Mouse (Mus musculus) hindbrain, embryonic 15.5 days (tissue): ENCODE results near the gene Ankrd34a. TPM values are rescaled to one million over a fixed set of nuclear protein-coding genes. Genes with fewer than 3 reads are reported as not detected.

Experiments used
- ATAC-seq: fragments of 200-750 bp; cut with Nextera tagmentation; 2 replicates; pipeline ENCODE4 v1.8.0; 2017; ENCODE audit warnings: low read depth, moderate number of reproducible peaks, moderate TSS enrichment; ENCODE audit not compliant: low FRiP score
- H3K27ac ChIP-seq: fragments of 300-500 bp; sonication (generic); replicated peaks from 2 replicates; pipeline ENCODE4 v1.5.1; 2015; ENCODE audit warnings: mild to moderate bottlenecking, inconsistent platforms
- H3K27me3 ChIP-seq: fragments of 300-500 bp; sonication (generic); 2 replicates; pipeline ENCODE4 v1.6.1; 2015; ENCODE audit warnings: control low read depth, inconsistent platforms
- H3K36me3 ChIP-seq: fragments of 300-500 bp; sonication (generic); 2 replicates; pipeline ENCODE4 v1.6.1; 2015; ENCODE audit warnings: control low read depth, inconsistent platforms
- H3K4me1 ChIP-seq: fragments of 300-500 bp; sonication (generic); replicated peaks from 2 replicates; pipeline ENCODE4 v1.6.1; 2015; ENCODE audit warnings: control low read depth, inconsistent platforms
- H3K4me2 ChIP-seq: fragments of 300-500 bp; sonication (generic); 2 replicates; pipeline ENCODE4 v1.6.1; 2015; ENCODE audit warnings: moderate library complexity, mild to moderate bottlenecking, inconsistent platforms
- H3K4me3 ChIP-seq: fragments of 300-500 bp; sonication (generic); 2 replicates; pipeline ENCODE4 v1.5.1; 2015; ENCODE audit warnings: mild to moderate bottlenecking, inconsistent platforms
- H3K9ac ChIP-seq: fragments of 300-500 bp; sonication (generic); 2 replicates; pipeline ENCODE4 v1.6.1; 2015; ENCODE audit warnings: inconsistent platforms
- H3K9me3 ChIP-seq: fragments of 300-500 bp; sonication (generic); 2 replicates; pipeline ENCODE4 v1.6.1; 2016; ENCODE audit warnings: control low read depth, inconsistent platforms
- WGBS: fragments of 180-500 bp; shearing (Covaris S2); methylation state at CpG from one replicate; pipeline ENCODE4 v1.1.7; 2015; 5-methylcytosine and 5-hydroxymethylcytosine counted together
- polyA plus RNA-seq: library from polyadenylated mRNA; unstranded; fragments of >200 nt; fragmentation: Nextera tagmentation; extraction: Ambion mirVana; gene quantifications from 2 replicates; pipeline ENCODE4 v1.2.1, GENCODE M21; 2015

Ankrd34a gene
- polyA plus RNA-seq, 1 experiment from 2014 or later = 19.9 TPM

GRCm38 (mm10) chr3:96590657-96591056, 5.8 kb upstream of the Ankrd34a start:
- H3K9me3 ChIP-seq = no peaks in the 10 kb centered on the region
- H3K27me3 ChIP-seq = no peaks in the 10 kb centered on the region
- no peak overlapping the region for H3K9ac ChIP-seq
- H3K36me3 ChIP-seq = no peaks in the 10 kb centered on the region
- H3K4me2 ChIP-seq = no peak overlapping the region
- H3K4me3 ChIP-seq = no peak overlapping the region
- H3K27ac ChIP-seq = no peak overlapping the region
- peaks cover 18% of the 10 kb centered on the region for H3K4me1 ChIP-seq
- no peak for ATAC-seq
- WGBS = 84% methylated on average over 4 of the region's 4 CpGs

GRCm38 (mm10) chr3:96593374-96593773, 3.1 kb upstream of the Ankrd34a start:
- Histone ChIP-seq H3K27me3 (no peaks in the 10 kb centered on the region), H3K9me3 (no peaks in the 10 kb centered on the region), H3K4me2 (peak overlapping the region; percentile 77), H3K4me3 (peak overlapping the region; percentile 72), H3K36me3 (no peaks in the 10 kb centered on the region), H3K27ac (peak overlapping the region; percentile 86), H3K4me1 (peaks cover 44% of the 10 kb centered on the region), H3K9ac (peak overlapping the region; percentile 67)
- ATAC-seq = no peak
- WGBS = under 1% methylated on average over 10 of the region's 10 CpGs

GRCm38 (mm10) chr3:96593790-96594560, 2.5 kb upstream of the Ankrd34a start, which contains the start of gene Polr3gl:
TSS of gene Polr3gl (minus strand) at chr3:96594181.
- Histone ChIP-seq H3K4me2 (peak within 1 kb of the TSS; percentile 77), H3K27ac (peak within 1 kb of the TSS; percentile 86), H3K27me3 (no peaks in the 10 kb centered on the region), H3K9me3 (no peaks in the 10 kb centered on the region), H3K9ac (peak within 1 kb of the TSS; percentile 67), H3K4me1 (peaks cover 50% of the 10 kb centered on the region), H3K36me3 (no peaks in the 10 kb centered on the region), H3K4me3 (peak within 1 kb of the TSS; percentile 72)
- ATAC-seq = peak; percentile 86
- under 1% methylated on average over 35 of the region's 38 CpGs for WGBS

GRCm38 (mm10) chr3:96594851-96595250, 1.6 kb upstream of the Ankrd34a start:
- Histone ChIP-seq H3K27me3 (no peaks in the 10 kb centered on the region), H3K27ac (no peak overlapping the region), H3K36me3 (no peaks in the 10 kb centered on the region), H3K4me2 (no peak overlapping the region), H3K4me3 (no peak overlapping the region), H3K9me3 (no peaks in the 10 kb centered on the region), H3K4me1 (peaks cover 59% of the 10 kb centered on the region), H3K9ac (no peak overlapping the region)
- WGBS = 80% methylated on average over 5 of the region's 5 CpGs
- ATAC-seq = no peak

GRCm38 (mm10) chr3:96595661-96596060, 775 bp upstream of the Ankrd34a start:
- 23% methylated on average over 6 of the region's 6 CpGs for WGBS
- no peaks in the 10 kb centered on the region for H3K27me3 ChIP-seq
- peak overlapping the region; percentile 99 for H3K4me2 ChIP-seq
- peak overlapping the region; percentile 52 for H3K4me3 ChIP-seq
- ATAC-seq = no peak
- peak overlapping the region; percentile 75 for H3K27ac ChIP-seq
- no peaks in the 10 kb centered on the region for H3K9me3 ChIP-seq
- peak overlapping the region; percentile 70; the same call in 1 of the 2 replicates for H3K9ac ChIP-seq
- H3K4me1 ChIP-seq = peaks cover 67% of the 10 kb centered on the region
- H3K36me3 ChIP-seq = no peaks in the 10 kb centered on the region

GRCm38 (mm10) chr3:96596855-96597254, 419 bp downstream of the Ankrd34a start:
- H3K4me1 ChIP-seq = peaks cover 71% of the 10 kb centered on the region
- no peaks in the 10 kb centered on the region for H3K27me3 ChIP-seq
- H3K4me2 ChIP-seq = peak overlapping the region; percentile 99
- no peaks in the 10 kb centered on the region for H3K9me3 ChIP-seq
- peak overlapping the region; percentile 52 for H3K4me3 ChIP-seq
- no peaks in the 10 kb centered on the region for H3K36me3 ChIP-seq
- peak overlapping the region; percentile 75 for H3K27ac ChIP-seq
- 0% methylated on average over 10 of the region's 12 CpGs for WGBS
- H3K9ac ChIP-seq = peak overlapping the region; percentile 70
- no peak for ATAC-seq

GRCm38 (mm10) chr3:96597435-96597891, 1.0 kb downstream of the Ankrd34a start:
- Histone ChIP-seq H3K36me3 (no peaks in the 10 kb centered on the region), H3K4me2 (peak overlapping the region; percentile 99), H3K9ac (peak overlapping the region; percentile 70), H3K9me3 (no peaks in the 10 kb centered on the region), H3K27me3 (no peaks in the 10 kb centered on the region), H3K4me3 (peak overlapping the region; percentile 52), H3K4me1 (peaks cover 75% of the 10 kb centered on the region), H3K27ac (peak overlapping the region; percentile 75)
- no peak for ATAC-seq
- WGBS = under 1% methylated on average over 40 of the region's 40 CpGs

GRCm38 (mm10) chr3:96598156-96599068, 2.0 kb downstream of the Ankrd34a start:
- Histone ChIP-seq H3K36me3 (no peaks in the 10 kb centered on the region), H3K4me3 (peak overlapping the region; percentile 52), H3K9me3 (no peaks in the 10 kb centered on the region), H3K9ac (peak overlapping the region; percentile 70), H3K27ac (peak overlapping the region; percentile 75), H3K27me3 (no peaks in the 10 kb centered on the region), H3K4me2 (peak overlapping the region; percentile 99), H3K4me1 (peaks cover 75% of the 10 kb centered on the region)
- ATAC-seq = no peak
- 3% methylated on average over 53 of the region's 54 CpGs for whole genome bisulfite sequencing

- Histone ChIP-seq H3K27me3 (no peaks in the 10 kb centered on the region), H3K27ac (no peak overlapping the region), H3K4me2 (peak overlapping the region; percentile 99), H3K4me3 (peak overlapping the region; percentile 52), H3K9ac (0 out of 2 replicates have a peak overlapping the region, but pooled peaks have one; percentile 6), H3K9me3 (no peaks in the 10 kb centered on the region), H3K4me1 (peaks cover 81% of the 10 kb centered on the region), H3K36me3 (no peaks in the 10 kb centered on the region)
- ATAC-seq = no peak
- 46% methylated on average over 8 of the region's 8 CpGs for WGBS
Measured at GRCm38 (mm10) chr3:96599069-96599393, 2.6 kb downstream of the Ankrd34a start.

- 73% methylated on average over 3 of the region's 3 CpGs for WGBS
- Histone ChIP-seq H3K27ac (no peak overlapping the region), H3K36me3 (no peaks in the 10 kb centered on the region), H3K9ac (0 out of 2 replicates have a peak overlapping the region, but pooled peaks have one; percentile 6), H3K9me3 (no peaks in the 10 kb centered on the region), H3K4me3 (peak overlapping the region; percentile 52; the same call in 1 of the 2 replicates), H3K4me1 (peaks cover 85% of the 10 kb centered on the region), H3K4me2 (peak overlapping the region; percentile 99), H3K27me3 (no peaks in the 10 kb centered on the region)
- ATAC-seq = no peak
Measured at GRCm38 (mm10) chr3:96599411-96599810, 3.0 kb downstream of the Ankrd34a start.

- Histone ChIP-seq H3K4me2 (peak within 1 kb of the TSS; percentile 70), H3K27ac (peak within 1 kb of the TSS; percentile 97), H3K36me3 (no peaks in the 10 kb centered on the region), H3K9ac (peak within 1 kb of the TSS; percentile 89), H3K27me3 (no peaks in the 10 kb centered on the region), H3K4me3 (peak within 1 kb of the TSS; percentile 86), H3K9me3 (no peaks in the 10 kb centered on the region), H3K4me1 (peaks cover 90% of the 10 kb centered on the region)
- WGBS = under 1% methylated on average over 26 of the region's 27 CpGs
- ATAC-seq = peak; percentile 94
Measured at GRCm38 (mm10) chr3:96600639-96601250, 4.3 kb downstream of the Ankrd34a start, which contains the start of gene Lix1l. TSS of gene Lix1l (plus strand) at chr3:96601149.
